Mouse (Mus musculus): ENCODE results near the gene AW822073. TPM values are rescaled to one million over a fixed set of nuclear protein-coding genes. Genes with fewer than 3 reads are reported as not detected.
"Not testable (repeated sequence)": the region's sequence is repeated elsewhere in the genome, so short reads cannot be mapped to it uniquely, and the experiment has no call there.

The AW822073 gene
- not detected in 2 replicates for total RNA-seq (2014; fragmentation: Nextera tagmentation)
- total RNA-seq (2017), result not detected in 2 replicates

- ATAC-seq (replicated peaks; ENCODE audit: low FRiP score, low TSS enrichment, poor library complexity, severe bottlenecking), result not testable (repeated sequence)
Observed at GRCm38 (mm10) chr10:58224827-58225785, at the start of gene AW822073. Gene AW822073, minus strand, starts transcription at chr10:58224930.

DNA sequence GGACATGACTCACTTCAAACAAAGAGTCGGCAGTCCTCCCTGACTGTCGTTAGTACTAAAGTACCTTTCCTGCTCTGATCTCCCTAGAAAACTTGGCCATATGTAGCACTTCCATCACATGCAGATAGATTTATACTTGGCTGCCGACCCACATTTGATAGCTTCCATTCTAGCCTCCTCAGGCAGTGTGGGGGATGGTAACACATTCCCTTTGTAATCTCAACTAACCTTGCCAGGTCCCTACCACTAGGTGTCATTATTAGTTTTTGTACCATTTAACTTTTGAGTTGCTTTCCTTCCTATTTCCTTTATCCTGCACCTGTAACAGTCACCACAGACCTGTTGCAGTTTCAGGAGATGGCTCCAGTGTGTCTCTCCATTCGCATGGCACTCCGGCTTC, 33.7 kb upstream of the AW822073 start:
- ATAC-seq (replicated peaks; ENCODE audit: low FRiP score, low TSS enrichment, poor library complexity, severe bottlenecking), result 0 out of 2 replicates have a peak, but pooled peaks have one; percentile 20

GRCm38 (mm10) chr10:58255954-58256353, 31.2 kb upstream of the AW822073 start:
- no peak for ATAC-seq (replicated peaks; ENCODE audit: low FRiP score, low TSS enrichment, poor library complexity, severe bottlenecking)

- peak; percentile 100 for ATAC-seq (replicated peaks; ENCODE audit: low FRiP score, low TSS enrichment, poor library complexity, severe bottlenecking)
Observed at GRCm38 (mm10) chr10:58255213-58255892, 30.6 kb upstream of the AW822073 start, which contains the start of gene Gcc2. Gene Gcc2, plus strand, starts transcription at chr10:58255497.

GRCm38 (mm10) chr10:58254635-58255175, 30.0 kb upstream of the AW822073 start:
- ATAC-seq (replicated peaks; ENCODE audit: low FRiP score, low TSS enrichment, poor library complexity, severe bottlenecking), result peak; percentile 34; the same call in 1 of the 2 replicates

DNA sequence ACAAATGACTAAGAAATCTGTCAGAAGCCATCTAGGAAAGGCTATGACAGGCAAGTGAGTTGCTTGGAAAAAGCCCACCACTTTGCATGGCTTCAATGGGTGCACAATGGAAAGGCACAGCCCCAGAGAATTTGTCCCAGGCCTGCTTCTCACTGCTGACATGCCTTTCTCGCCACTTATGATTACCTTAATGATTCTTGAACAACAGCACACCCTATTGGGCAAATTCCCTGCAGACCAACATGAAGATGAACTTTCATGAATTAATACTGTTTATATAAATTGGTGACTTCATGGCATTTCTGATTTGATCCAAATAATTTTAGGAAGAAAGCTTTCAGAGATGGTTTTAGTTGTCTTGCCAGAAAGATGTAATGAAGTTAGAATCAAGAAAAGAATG, 24.8 kb upstream of the AW822073 start:
- no peak for ATAC-seq (replicated peaks; ENCODE audit: low FRiP score, low TSS enrichment, poor library complexity, severe bottlenecking)

- peak; percentile 81 for ATAC-seq (replicated peaks; ENCODE audit: low FRiP score, low TSS enrichment, poor library complexity, severe bottlenecking)
Observed at GRCm38 (mm10) chr10:58238984-58239740, 14.4 kb upstream of the AW822073 start.

DNA sequence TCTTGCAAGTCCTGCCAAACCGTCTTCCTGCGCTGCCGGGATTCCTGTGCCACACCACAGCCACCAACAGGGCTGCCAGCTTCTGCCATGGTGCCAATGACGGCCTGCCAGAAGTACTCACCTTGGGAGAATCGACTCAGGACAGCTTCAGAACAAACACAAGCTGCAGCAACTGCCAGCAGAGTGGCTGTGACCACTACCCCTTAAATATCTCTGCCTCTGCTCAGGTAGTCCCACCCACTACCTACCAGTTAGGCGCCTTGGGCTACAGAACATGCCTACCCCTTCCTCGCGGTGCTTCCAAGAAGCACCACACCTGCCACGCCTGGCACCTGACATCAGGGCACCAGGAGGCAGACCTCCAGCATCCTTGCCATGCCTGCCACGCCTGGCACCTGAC, 11.9 kb upstream of the AW822073 start, which contains the start of gene Gm4981:
TSS of gene Gm4981 (minus strand) at position 89 of the 400 bp plus-strand sequence.
- ATAC-seq (replicated peaks; ENCODE audit: low FRiP score, low TSS enrichment, poor library complexity, severe bottlenecking), result no peak

DNA sequence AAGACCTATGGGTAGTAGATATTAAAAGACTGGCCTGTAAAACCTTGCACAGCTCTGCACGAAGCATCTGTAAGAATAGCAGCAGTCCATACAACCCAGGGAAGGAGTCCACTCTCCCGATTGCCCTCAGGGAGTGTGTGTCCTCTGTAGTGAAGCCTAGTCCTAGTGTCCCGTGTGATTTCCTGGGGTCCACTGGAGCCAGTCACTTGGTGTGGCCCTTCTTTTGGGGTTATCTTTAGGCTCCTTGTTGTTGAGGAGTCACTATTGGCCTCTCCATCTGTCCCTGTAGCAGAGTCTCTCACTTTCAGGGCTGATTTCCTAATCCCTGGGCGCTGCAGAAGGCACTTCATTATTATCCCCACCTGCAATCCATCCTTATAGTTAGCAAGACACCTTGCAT, 10.3 kb upstream of the AW822073 start:
- ATAC-seq (replicated peaks; ENCODE audit: low FRiP score, low TSS enrichment, poor library complexity, severe bottlenecking), result not testable (repeated sequence)

DNA sequence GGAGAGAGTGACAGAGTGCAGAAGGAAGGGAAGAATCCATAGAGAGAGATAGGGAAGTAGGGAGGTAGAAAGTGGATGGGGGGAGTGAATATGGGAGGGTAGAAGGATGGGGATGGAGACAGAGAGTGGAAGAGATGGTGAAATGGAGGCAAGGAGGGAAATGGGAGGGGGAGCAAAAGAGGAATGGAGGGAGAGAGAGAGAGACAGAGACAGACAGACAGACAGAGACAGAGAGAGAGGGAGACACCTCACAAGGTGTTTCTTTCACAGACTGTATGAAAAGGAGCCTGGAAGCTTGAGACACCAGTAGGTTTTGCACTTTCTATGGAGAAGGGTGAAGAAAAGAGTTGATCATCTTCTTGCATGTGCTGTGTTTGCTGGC, 9.0 kb upstream of the AW822073 start:
- not testable (repeated sequence) for ATAC-seq (replicated peaks; ENCODE audit: low FRiP score, low TSS enrichment, poor library complexity, severe bottlenecking)

DNA sequence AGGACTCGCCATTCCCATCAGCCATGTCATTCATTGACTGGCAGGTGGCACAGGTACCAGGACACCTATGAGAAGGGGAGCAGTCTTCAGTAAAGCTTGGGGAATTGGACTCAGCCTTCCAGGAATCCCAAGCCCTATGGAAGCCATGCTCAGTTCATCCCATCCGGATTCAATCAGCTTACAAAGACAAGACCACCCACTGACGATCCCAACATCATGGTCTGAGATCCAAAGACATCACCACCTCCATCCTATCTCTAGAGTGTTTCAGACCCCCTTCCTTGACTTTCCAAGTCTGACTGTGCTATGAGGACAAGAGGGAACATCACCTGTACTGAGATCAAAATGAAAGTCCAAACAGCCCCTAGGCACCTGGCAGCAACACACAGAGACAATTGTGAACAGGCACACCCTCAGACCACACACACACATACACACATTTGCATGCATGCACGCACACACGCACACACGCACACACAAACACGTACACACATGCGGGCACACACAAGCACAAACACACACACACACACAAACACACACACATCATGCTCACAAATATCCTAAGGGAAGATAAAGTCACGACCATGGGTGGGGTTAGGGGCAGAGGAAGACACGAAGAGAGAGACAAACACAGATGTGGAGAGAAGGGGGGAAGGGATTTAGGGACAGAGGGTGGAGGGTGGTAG, 8.5 kb upstream of the AW822073 start:
- peak; percentile 18 for ATAC-seq (replicated peaks; ENCODE audit: low FRiP score, low TSS enrichment, poor library complexity, severe bottlenecking)

DNA sequence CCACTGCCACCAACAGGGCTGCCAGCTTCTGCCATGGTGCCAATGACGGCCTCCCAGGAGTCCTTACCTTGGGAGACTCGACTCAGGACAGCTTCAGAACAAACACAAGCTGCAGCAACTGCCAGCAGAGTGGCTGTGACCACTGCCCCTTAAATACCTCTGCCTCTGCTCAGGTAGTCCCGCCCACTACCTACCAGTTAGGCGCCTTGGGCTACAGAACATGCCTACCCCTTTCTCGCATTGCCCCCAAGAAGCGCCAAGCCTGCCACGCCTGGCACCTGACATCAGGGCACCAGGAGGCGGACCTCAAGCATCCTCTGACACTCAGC, 7.9 kb upstream of the AW822073 start, which contains the start of gene Duxf3:
TSS of gene Duxf3 (minus strand) at position 35 of the 329 bp plus-strand sequence.
- ATAC-seq (replicated peaks; ENCODE audit: low FRiP score, low TSS enrichment, poor library complexity, severe bottlenecking), result not testable (repeated sequence)

- ATAC-seq (replicated peaks; ENCODE audit: low FRiP score, low TSS enrichment, poor library complexity, severe bottlenecking), result peak; percentile 62
Observed at GRCm38 (mm10) chr10:58231779-58232640, 7.3 kb upstream of the AW822073 start.

DNA sequence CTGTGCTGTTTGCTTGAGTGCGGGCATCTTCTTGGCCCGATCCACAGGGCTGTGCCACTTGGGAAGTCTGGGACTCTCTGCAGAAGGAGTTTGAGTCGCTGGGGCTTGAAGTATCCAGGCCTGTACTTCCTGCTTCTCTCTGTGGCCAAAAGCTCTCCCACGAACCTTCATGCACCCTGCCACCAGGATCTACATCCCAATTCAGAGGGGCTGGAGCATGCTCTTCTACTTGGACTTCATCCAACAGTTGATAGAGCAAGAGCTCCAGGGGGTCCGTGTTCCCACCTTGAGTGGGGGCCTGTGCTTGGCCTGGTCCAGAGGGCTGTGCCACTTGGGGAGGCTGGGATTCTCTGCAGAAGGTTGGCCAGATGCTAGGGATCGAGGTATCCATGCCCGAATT, 6.4 kb upstream of the AW822073 start:
- ATAC-seq (replicated peaks; ENCODE audit: low FRiP score, low TSS enrichment, poor library complexity, severe bottlenecking), result 0 out of 2 replicates have a peak, but pooled peaks have one; percentile 36

DNA sequence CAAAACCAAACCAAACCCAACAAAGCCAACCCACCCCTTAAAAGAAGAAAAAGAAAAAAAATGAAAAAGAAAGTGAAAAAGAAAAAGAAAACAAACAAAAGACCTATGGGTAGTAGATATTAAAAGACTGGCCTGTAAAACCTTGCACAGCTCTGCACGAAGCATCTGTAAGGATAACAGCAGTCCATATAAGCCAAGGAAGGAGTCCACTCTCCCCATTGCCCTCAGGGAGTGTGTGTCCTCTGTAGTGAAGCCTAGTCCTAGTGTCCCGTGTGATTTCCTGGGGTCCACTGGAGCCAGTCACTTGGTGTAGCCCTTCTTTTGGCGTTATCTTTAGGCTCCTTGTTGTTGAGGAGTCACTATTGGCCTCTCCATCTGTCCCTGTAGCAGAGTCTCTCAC, 5.3 kb upstream of the AW822073 start:
- ATAC-seq (replicated peaks; ENCODE audit: low FRiP score, low TSS enrichment, poor library complexity, severe bottlenecking), result not testable (repeated sequence)

DNA sequence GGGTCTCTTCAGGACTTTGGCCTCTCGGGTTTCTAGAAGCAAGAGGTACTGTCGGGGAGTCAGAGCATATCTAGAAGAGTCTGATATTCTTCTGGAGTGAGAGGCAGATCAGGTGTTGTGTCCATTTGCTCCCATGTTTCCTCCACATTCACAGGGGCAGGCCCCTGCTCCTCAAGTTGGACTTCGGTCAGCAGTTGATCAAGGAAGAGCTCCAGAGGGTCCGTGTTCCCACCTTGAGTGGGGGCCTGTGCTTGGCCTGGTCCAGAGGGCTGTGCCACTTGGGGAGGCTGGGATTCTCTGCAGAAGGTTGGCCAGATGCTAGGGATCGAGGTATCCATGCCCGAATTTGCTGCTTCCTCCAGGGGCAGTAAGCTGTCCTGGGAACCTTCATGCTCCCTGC, 3.1 kb upstream of the AW822073 start:
- not testable (repeated sequence) for ATAC-seq (replicated peaks; ENCODE audit: low FRiP score, low TSS enrichment, poor library complexity, severe bottlenecking)

DNA sequence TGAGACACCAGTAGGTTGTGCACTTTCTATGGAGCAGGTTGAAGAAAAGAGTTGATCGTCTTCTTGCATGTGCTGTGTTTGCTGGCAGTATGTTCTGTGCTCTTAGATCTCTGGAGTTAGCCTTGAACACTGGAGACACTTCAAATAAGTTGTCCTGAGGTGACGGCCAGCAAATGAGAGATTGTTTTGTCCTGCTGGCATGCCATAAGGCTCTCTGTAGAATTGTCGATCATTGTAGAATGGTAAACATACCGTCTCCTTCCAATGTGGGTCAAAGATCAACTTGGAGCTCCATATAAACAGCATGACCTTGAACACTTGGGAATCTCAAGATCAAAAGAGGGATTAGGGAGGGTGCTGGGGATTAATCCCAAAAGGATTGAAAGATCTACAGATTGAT, 1.6 kb upstream of the AW822073 start:
- not testable (repeated sequence) for ATAC-seq (replicated peaks; ENCODE audit: low FRiP score, low TSS enrichment, poor library complexity, severe bottlenecking)
